Mouse (Mus musculus): Measurements from ENCODE around the gene Prdx2.

GRCm38 (mm10) chr8:84985684-84986378 is 16.4 kb downstream of the Prdx2 start:
- TF ChIP-seq HCFC1 (IDR thresholded peaks at IDR 0.05; ENCODE audit: borderline replicate concordance, insufficient read depth, low read length) (peak; percentile 35; the same call in 1 of the 2 replicates), ZNF384 (IDR thresholded peaks at IDR 0.05; ENCODE audit: low read depth, low read length) (no peak), CHD2 (IDR thresholded peaks at IDR 0.05; ENCODE audit: low read depth, low read length) (no peak)
